Mouse (Mus musculus) liver, adult 2 months (tissue): Measurements from ENCODE around the gene Cd55.

Experiments
- CTCF ChIP-seq: fragments of 200-500 bp; IDR thresholded peaks from 2 replicates; pipeline ENCODE4 v1.5.1; 2011; ENCODE audit warnings: low read depth, low read length, control low read depth
- POLR2A ChIP-seq: fragments of 200-500 bp; IDR thresholded peaks from 2 replicates; pipeline ENCODE4 v1.6.1; 2011; ENCODE audit warnings: low read length, control low read depth; ENCODE audit not compliant: insufficient read depth; ENCODE audit errors: extremely low read depth

DNA sequence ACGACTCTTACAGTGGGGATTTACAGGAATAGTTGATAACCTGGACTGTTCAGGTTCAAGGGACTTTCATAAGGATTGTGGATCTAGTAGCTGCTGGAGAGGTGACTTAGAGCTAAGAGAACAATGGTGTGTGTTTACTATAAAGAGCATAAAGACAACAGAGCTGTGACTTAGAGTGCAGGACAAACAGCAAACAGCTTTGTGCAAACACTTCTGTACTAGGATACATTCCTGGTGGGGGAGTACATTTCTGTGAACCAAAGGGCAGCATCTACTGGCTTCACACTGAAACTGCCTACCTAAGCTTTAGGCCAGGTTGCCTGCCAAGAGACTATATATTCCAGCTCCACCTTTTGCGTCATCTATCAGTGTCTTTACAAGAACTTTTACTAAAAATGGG lies 7.4 kb downstream of the Cd55 start:
- TF ChIP-seq CTCF, result no peak
- TF ChIP-seq POLR2A, result no peak
